Mouse (Mus musculus) midbrain, embryonic 12.5 days (tissue): ENCODE measurements around the gene Cfap100. TPM values are rescaled to one million over a fixed set of nuclear protein-coding genes. Genes with fewer than 3 reads are reported as not detected.

Source experiments
- ATAC-seq: fragments of 200-750 bp; cut with Nextera tagmentation; 2 replicates; pipeline ENCODE4 v1.8.0; 2017; ENCODE audit warnings: low read depth, moderate TSS enrichment, moderate library complexity; ENCODE audit not compliant: low FRiP score
- H3K27ac ChIP-seq: fragments of 300-500 bp; sonication (generic); replicated peaks from 2 replicates; pipeline ENCODE4 v1.5.1; 2016; ENCODE audit warnings: mild to moderate bottlenecking
- H3K27me3 ChIP-seq: fragments of 300-500 bp; sonication (generic); 2 replicates; pipeline ENCODE4 v1.6.1; 2016; ENCODE audit warnings: mild to moderate bottlenecking
- H3K36me3 ChIP-seq: fragments of 300-500 bp; sonication (generic); 2 replicates; pipeline ENCODE4 v1.6.1; 2016
- H3K4me1 ChIP-seq: fragments of 300-500 bp; sonication (generic); 2 replicates; pipeline ENCODE4 v1.6.1; 2016
- H3K4me2 ChIP-seq: fragments of 300-500 bp; sonication (generic); replicated peaks from 2 replicates; pipeline ENCODE4 v1.6.1; 2016; ENCODE audit warnings: mild to moderate bottlenecking, moderate library complexity
- H3K4me3 ChIP-seq: fragments of 300-500 bp; sonication (generic); 2 replicates; pipeline ENCODE4 v1.5.1; 2016; ENCODE audit warnings: mild to moderate bottlenecking
- H3K9ac ChIP-seq: fragments of 300-500 bp; sonication (generic); replicated peaks from 2 replicates; pipeline ENCODE4 v1.6.1; 2016; ENCODE audit warnings: mild to moderate bottlenecking, moderate library complexity
- H3K9me3 ChIP-seq: fragments of 300-500 bp; sonication (generic); 2 replicates; pipeline ENCODE4 v1.6.1; 2016; ENCODE audit warnings: mild to moderate bottlenecking
- WGBS: fragments of 180-500 bp; shearing (Covaris S2); methylation state at CpG from one replicate; pipeline ENCODE4 v1.1.7; 2016; 5-methylcytosine and 5-hydroxymethylcytosine counted together
- polyA plus RNA-seq: library from polyadenylated mRNA; unstranded; fragments of >200 nt; fragmentation: Nextera tagmentation; extraction: Ambion mirVana; gene quantifications from 2 replicates; pipeline ENCODE4 v1.2.1, GENCODE M21; 2016

Gene Cfap100
- polyA plus RNA-seq, 1 experiment from 2014 or later: 3.5 TPM

DNA sequence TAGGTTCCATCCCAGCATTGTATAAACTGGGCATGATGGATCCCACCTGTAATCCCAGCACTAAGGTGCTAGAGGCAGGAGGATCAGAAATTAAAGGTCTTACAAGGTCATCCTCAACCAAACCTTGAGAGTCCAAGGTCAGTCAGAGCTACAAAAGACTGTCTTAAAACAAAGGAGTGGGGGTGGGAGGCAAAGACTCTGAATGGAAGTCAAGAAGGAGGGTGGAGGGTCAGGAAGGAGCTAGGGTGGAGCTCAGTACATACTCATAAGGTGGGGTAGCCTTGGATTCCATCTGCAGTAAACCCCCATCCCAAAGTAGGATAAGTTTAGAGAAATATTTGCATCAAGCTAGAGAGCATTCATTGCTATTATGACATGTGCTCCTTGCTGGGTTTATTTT, 24.0 kb upstream of the Cfap100 start:
- peaks cover 6% of the 10 kb centered on the region; the same call in 1 of the 2 replicates for H3K27me3 ChIP-seq
- no peak overlapping the region for H3K27ac ChIP-seq
- no peak overlapping the region for H3K9ac ChIP-seq
- no peak overlapping the region for H3K4me3 ChIP-seq
- no peaks in the 10 kb centered on the region; the same call in 1 of the 2 replicates for H3K4me1 ChIP-seq
- no peaks in the 10 kb centered on the region for H3K9me3 ChIP-seq
- no peak overlapping the region for H3K4me2 ChIP-seq
- H3K36me3 ChIP-seq: no peaks in the 10 kb centered on the region
- ATAC-seq: no peak

DNA sequence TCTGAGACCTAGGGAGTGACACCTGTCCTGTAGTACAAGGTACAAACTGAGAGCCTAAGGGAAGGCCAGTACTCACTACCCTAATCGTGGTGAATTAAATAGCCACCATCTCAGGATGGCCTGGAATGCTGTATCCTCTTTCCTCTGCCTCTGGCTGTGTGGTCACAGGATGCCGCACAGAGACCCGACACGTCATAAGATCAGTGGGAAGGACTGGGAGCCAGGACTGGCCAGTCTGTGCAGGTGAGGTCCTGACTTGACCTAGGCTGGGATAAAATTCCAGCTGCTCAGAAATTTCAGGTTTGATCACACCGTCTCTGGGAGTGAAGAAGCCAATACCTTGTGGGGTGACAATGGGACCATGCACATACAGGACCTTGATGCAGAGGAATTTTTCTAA, 22.9 kb upstream of the Cfap100 start:
- H3K9ac ChIP-seq: no peak overlapping the region
- no peaks in the 10 kb centered on the region for H3K36me3 ChIP-seq
- H3K4me2 ChIP-seq: no peak overlapping the region
- peaks cover 9% of the 10 kb centered on the region; the same call in 1 of the 2 replicates for H3K4me1 ChIP-seq
- peaks cover 3% of the 10 kb centered on the region; the same call in 1 of the 2 replicates for H3K27me3 ChIP-seq
- no peak overlapping the region for H3K27ac ChIP-seq
- no peak overlapping the region for H3K4me3 ChIP-seq
- no peak for ATAC-seq
- WGBS: 83% methylated on average over 5 of the region's 5 CpGs
- no peaks in the 10 kb centered on the region for H3K9me3 ChIP-seq

DNA sequence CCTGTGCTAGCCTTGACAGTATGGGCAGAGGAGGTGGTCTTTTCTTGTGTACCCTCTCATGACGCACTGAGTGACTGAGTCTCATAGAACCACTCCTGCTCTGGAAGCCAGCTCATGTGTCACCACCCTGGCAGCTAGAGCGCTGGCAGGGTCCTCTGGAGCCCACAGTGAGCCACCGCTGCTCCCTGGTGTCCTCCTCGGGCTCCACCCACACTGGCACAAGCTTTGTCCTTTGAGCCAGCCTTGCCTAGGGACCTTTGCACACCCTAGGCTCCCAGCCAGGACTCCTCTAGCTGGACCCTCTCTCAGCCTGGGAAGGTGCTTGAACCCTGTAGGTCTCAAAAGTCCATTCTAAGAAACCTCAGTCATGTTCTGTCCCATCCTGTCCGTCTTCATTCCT, 22.1 kb upstream of the Cfap100 start:
- H3K4me3 ChIP-seq: no peak overlapping the region
- H3K9me3 ChIP-seq: no peaks in the 10 kb centered on the region
- ATAC-seq: 0 out of 2 replicates have a peak, but pooled peaks have one; percentile 23
- no peaks in the 10 kb centered on the region for H3K36me3 ChIP-seq
- no peak overlapping the region for H3K9ac ChIP-seq
- H3K4me2 ChIP-seq: no peak overlapping the region
- H3K4me1 ChIP-seq: peaks cover 10% of the 10 kb centered on the region; the same call in 1 of the 2 replicates
- 78% methylated on average over 5 of the region's 5 CpGs for WGBS
- H3K27me3 ChIP-seq: peaks cover 3% of the 10 kb centered on the region; the same call in 1 of the 2 replicates
- no peak overlapping the region for H3K27ac ChIP-seq

- WGBS: 31% methylated on average over 7 of the region's 7 CpGs
- no peak overlapping the region for H3K27ac ChIP-seq
- no peak overlapping the region for H3K4me3 ChIP-seq
- H3K9me3 ChIP-seq: no peaks in the 10 kb centered on the region
- peaks cover 3% of the 10 kb centered on the region; the same call in 1 of the 2 replicates for H3K27me3 ChIP-seq
- no peak overlapping the region for H3K4me2 ChIP-seq
- H3K36me3 ChIP-seq: no peaks in the 10 kb centered on the region
- H3K9ac ChIP-seq: no peak overlapping the region
- no peak for ATAC-seq
- peaks cover 10% of the 10 kb centered on the region; the same call in 1 of the 2 replicates for H3K4me1 ChIP-seq
Measured at GRCm38 (mm10) chr6:90450179-90450578, 21.6 kb upstream of the Cfap100 start.

- 12% methylated on average over 4 of the region's 4 CpGs for WGBS
- peak; percentile 87 for ATAC-seq
Measured at GRCm38 (mm10) chr6:90446883-90447282, 18.3 kb upstream of the Cfap100 start.

GRCm38 (mm10) chr6:90437041-90437440, 8.4 kb upstream of the Cfap100 start:
- 92% methylated on average over 3 of the region's 3 CpGs for WGBS

More at GRCm38 (mm10) chr6:90446883-90447282, 18.3 kb upstream of the Cfap100 start:
- H3K36me3 ChIP-seq: no peaks in the 10 kb centered on the region
- no peak overlapping the region for H3K9ac ChIP-seq
- peak overlapping the region; percentile 16 for H3K27ac ChIP-seq
- H3K4me2 ChIP-seq: no peak overlapping the region
- peaks cover 3% of the 10 kb centered on the region; the same call in 1 of the 2 replicates for H3K27me3 ChIP-seq
- no peaks in the 10 kb centered on the region for H3K9me3 ChIP-seq
- peaks cover 10% of the 10 kb centered on the region; the same call in 1 of the 2 replicates for H3K4me1 ChIP-seq
- H3K4me3 ChIP-seq: no peak overlapping the region

GRCm38 (mm10) chr6:90436192-90436907, 7.8 kb upstream of the Cfap100 start:
- 0 out of 2 replicates have a peak, but pooled peaks cover 5% of the 10 kb centered on the region for H3K9me3 ChIP-seq
- no peaks in the 10 kb centered on the region for H3K36me3 ChIP-seq
- no peak for ATAC-seq
- H3K4me3 ChIP-seq: no peak overlapping the region
- H3K27me3 ChIP-seq: no peaks in the 10 kb centered on the region
- no peak overlapping the region for H3K27ac ChIP-seq
- no peak overlapping the region for H3K4me2 ChIP-seq
- WGBS: 87% methylated on average over 10 of the region's 10 CpGs
- no peak overlapping the region for H3K9ac ChIP-seq
- H3K4me1 ChIP-seq: 0 out of 2 replicates have a peak, but pooled peaks cover 3% of the 10 kb centered on the region

More at GRCm38 (mm10) chr6:90437041-90437440, 8.4 kb upstream of the Cfap100 start:
- H3K36me3 ChIP-seq: no peaks in the 10 kb centered on the region
- H3K27ac ChIP-seq: no peak overlapping the region
- no peaks in the 10 kb centered on the region for H3K27me3 ChIP-seq
- 0 out of 2 replicates have a peak, but pooled peaks cover 5% of the 10 kb centered on the region for H3K9me3 ChIP-seq
- no peak overlapping the region for H3K4me3 ChIP-seq
- 0 out of 2 replicates have a peak, but pooled peaks cover 3% of the 10 kb centered on the region for H3K4me1 ChIP-seq
- no peak overlapping the region for H3K4me2 ChIP-seq
- ATAC-seq: no peak
- H3K9ac ChIP-seq: no peak overlapping the region

GRCm38 (mm10) chr6:90435195-90435618, 6.6 kb upstream of the Cfap100 start:
- H3K27me3 ChIP-seq: no peaks in the 10 kb centered on the region
- H3K4me3 ChIP-seq: no peak overlapping the region
- H3K4me2 ChIP-seq: peak overlapping the region; percentile 22; the same call in 1 of the 2 replicates
- WGBS: 16% methylated on average over 11 of the region's 11 CpGs
- H3K4me1 ChIP-seq: 0 out of 2 replicates have a peak, but pooled peaks cover 3% of the 10 kb centered on the region
- ATAC-seq: peak; percentile 72
- no peak overlapping the region for H3K27ac ChIP-seq
- H3K9ac ChIP-seq: no peak overlapping the region
- 0 out of 2 replicates have a peak, but pooled peaks cover 5% of the 10 kb centered on the region for H3K9me3 ChIP-seq
- no peaks in the 10 kb centered on the region for H3K36me3 ChIP-seq

DNA sequence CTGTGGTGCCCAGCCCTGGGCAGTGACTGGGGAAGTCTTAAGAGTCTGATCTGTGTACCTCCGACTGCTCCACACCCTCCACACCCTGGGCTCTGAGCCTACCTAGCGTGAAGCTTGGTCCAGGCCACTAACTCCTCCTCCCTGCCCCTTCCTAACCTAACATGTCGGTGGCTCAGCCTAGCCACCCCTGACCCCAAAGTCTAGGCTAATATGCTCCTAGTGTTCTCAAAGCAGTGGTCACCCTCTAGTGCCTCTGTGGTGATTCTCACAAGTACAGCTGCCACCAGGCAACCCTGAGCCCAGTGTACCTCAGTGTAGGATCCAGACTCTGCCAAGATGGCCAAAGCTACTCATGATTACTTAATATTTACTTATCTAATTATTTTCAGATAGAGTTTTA, 6.1 kb upstream of the Cfap100 start:
- H3K36me3 ChIP-seq: no peaks in the 10 kb centered on the region
- ATAC-seq: peak; percentile 44; the same call in 1 of the 2 replicates
- H3K9ac ChIP-seq: no peak overlapping the region
- 0 out of 2 replicates have a peak, but pooled peaks cover 5% of the 10 kb centered on the region for H3K9me3 ChIP-seq
- H3K4me1 ChIP-seq: 0 out of 2 replicates have a peak, but pooled peaks cover 3% of the 10 kb centered on the region
- no peak overlapping the region for H3K4me2 ChIP-seq
- H3K27ac ChIP-seq: no peak overlapping the region
- no peaks in the 10 kb centered on the region for H3K27me3 ChIP-seq
- 74% methylated on average over 3 of the region's 3 CpGs for WGBS
- no peak overlapping the region for H3K4me3 ChIP-seq

DNA sequence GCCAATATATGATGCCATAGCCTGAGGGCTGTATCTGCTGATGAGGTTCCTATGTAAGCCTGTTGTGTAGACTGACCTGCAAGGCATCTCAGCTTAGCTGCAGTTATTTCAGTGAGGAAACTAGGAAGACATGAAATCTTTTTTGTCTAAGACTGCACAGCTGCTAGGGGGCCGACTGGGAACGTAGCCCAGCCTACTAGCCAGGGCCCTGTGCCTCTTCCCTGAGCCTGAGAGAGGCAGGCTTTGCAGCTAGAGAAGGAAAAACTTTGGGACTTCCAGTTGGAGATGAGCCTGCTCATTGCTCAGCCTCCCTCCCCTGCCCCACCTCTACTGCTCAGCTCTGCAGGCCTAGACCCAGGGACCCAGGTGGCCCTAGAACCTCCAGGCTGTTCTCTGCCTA, 2.9 kb upstream of the Cfap100 start:
- Histone ChIP-seq H3K9me3 (no peaks in the 10 kb centered on the region), H3K4me3 (no peak overlapping the region), H3K36me3 (no peaks in the 10 kb centered on the region), H3K27me3 (peaks cover 17% of the 10 kb centered on the region), H3K27ac (no peak overlapping the region), H3K4me2 (no peak overlapping the region), H3K4me1 (peaks cover 14% of the 10 kb centered on the region), H3K9ac (no peak overlapping the region)
- 75% methylated on average over 2 of the region's 2 CpGs for WGBS
- ATAC-seq: no peak

GRCm38 (mm10) chr6:90429911-90430310, 1.3 kb upstream of the Cfap100 start:
- peaks cover 17% of the 10 kb centered on the region for H3K27me3 ChIP-seq
- no peak overlapping the region for H3K4me2 ChIP-seq
- no peak overlapping the region for H3K9ac ChIP-seq
- H3K4me1 ChIP-seq: peaks cover 11% of the 10 kb centered on the region
- H3K9me3 ChIP-seq: no peaks in the 10 kb centered on the region
- no peak overlapping the region for H3K4me3 ChIP-seq
- H3K36me3 ChIP-seq: no peaks in the 10 kb centered on the region
- no peak for ATAC-seq
- 72% methylated on average over 14 of the region's 14 CpGs for WGBS
- H3K27ac ChIP-seq: no peak overlapping the region

DNA sequence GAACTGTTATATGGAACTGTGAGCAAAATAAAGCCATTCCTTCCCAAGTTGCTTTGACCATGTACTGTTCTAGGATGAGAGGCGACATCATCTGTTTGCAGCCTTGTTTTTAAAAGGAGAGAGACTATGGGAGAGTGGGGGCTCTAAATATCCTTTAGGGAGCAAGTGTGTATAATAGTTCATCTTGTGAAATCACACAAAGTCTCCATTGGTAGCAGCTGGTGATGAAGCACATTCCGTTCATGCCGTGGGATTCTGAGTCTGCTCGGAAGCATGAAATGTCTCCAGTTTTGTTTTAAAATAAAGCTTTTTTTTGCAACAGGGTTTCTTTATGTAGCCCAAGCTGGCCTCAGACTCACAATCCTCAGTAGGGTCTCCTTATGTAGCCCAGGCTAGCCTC, 2.6 kb downstream of the Cfap100 start:
- Histone ChIP-seq H3K9ac (no peak overlapping the region), H3K4me1 (peaks cover 14% of the 10 kb centered on the region), H3K27ac (no peak overlapping the region), H3K9me3 (no peaks in the 10 kb centered on the region), H3K27me3 (peaks cover 17% of the 10 kb centered on the region), H3K36me3 (no peaks in the 10 kb centered on the region), H3K4me2 (no peak overlapping the region), H3K4me3 (no peak overlapping the region)
- ATAC-seq: no peak
- WGBS: 84% methylated on average over 4 of the region's 4 CpGs
